Mouse (Mus musculus) myocyte (in vitro differentiated cells): Measurements from ENCODE around the gene Spop.

ENCODE experiments used
- CEBPB ChIP-seq: IDR thresholded peaks from 2 replicates; pipeline ENCODE4 v1.6.1; 2011; ENCODE audit warnings: mild to moderate bottlenecking, moderate library complexity; ENCODE audit not compliant: poor library complexity, insufficient read depth, severe bottlenecking
- MAX ChIP-seq: IDR thresholded peaks from one replicate; pipeline ENCODE4 v1.6.1; 2011; ENCODE audit warnings: low read depth, mild to moderate bottlenecking, control low read depth
- MYOD1 ChIP-seq, 3 experiments: IDR thresholded peaks; one replicate each; pipeline ENCODE4 v1.6.1; 2011; ENCODE audit warnings: control low read depth in 2 of 3, low read depth in 2 of 3, mild to moderate bottlenecking in 2 of 3, moderate library complexity in 1 of 3; ENCODE audit not compliant: insufficient read length in 2 of 3, control insufficient read depth in 1 of 3
- POLR2A ChIP-seq: IDR thresholded peaks from one replicate; pipeline ENCODE4 v1.6.1; 2011; ENCODE audit warnings: low read depth, mild to moderate bottlenecking, control low read depth, moderate library complexity; ENCODE audit not compliant: insufficient read length
- POLR2AphosphoS2 ChIP-seq: IDR thresholded peaks from one replicate; pipeline ENCODE4 v1.6.1; 2011; ENCODE audit warnings: low read depth, control low read depth; ENCODE audit not compliant: insufficient read length
- TCF3 ChIP-seq: IDR thresholded peaks from one replicate; pipeline ENCODE4 v1.6.1; 2011; ENCODE audit warnings: low read depth, control low read depth; ENCODE audit not compliant: insufficient read length
- USF1 ChIP-seq: IDR thresholded peaks from one replicate; pipeline ENCODE4 v1.6.1; 2011; ENCODE audit warnings: low read depth, mild to moderate bottlenecking, control low read depth, moderate library complexity

DNA sequence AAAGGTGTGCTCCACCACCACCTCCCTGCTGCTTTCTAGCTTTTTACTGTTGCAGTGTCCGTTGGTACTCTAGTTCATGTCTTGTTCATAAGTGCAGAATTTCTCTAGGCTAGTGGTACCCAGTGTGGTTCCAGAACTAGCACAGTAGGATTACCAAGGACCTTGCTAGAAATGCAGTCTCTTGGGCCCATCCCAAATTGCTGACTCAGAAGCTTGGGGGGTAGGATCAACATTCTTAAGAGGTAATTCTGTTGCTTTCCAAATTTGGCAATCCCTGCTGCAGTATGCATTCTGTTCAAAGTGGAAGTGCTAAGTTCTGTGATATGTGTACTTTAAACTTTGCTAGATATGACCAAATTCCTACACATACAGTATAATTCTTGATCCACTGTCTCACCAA is 53.9 kb downstream of the Spop start:
- TF ChIP-seq CEBPB, result no peak
- TF ChIP-seq TCF3, result no peak
- no peak for TF ChIP-seq USF1
- no peak for TF ChIP-seq POLR2A
- TF ChIP-seq POLR2AphosphoS2, result no peak
- no peak for TF ChIP-seq MAX
- no peak for TF ChIP-seq MYOD1 (IDR thresholded peaks at IDR 0.05; ENCODE audit: control insufficient read depth in 1 of 3, insufficient read length in 2 of 3, low read depth in 2 of 3)
